Mouse (Mus musculus): ENCODE data around the gene Ankrd39.

The Ankrd39 gene

DNA sequence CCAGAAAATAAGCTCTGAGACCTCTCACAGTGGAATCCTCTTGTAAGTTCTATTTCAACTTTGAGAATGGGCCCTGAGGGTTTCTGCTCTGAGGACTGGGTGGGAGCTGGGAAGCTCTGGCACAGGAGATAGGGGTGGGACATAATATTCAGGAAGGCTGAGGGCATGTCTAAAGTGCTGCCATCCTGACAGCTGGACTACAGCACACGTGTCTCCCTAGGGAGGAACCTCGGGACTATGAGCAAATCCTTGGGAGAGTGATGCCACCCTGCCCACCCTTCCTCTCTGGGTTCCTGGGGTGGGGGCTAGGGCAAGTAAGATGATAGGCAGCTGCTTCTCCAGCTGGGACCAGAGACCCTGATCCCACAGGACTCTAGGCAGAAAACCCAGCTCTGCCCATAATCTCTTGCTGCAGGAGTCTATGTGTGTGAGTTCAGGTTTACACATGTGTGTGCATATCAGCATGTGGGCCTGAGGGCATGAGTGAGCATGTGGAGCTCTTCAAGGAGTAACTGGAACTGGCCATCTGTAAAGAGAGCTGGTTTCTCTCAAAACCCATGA lies 25.0 kb upstream of the Ankrd39 start:
- no peak for DNase-seq

DNA sequence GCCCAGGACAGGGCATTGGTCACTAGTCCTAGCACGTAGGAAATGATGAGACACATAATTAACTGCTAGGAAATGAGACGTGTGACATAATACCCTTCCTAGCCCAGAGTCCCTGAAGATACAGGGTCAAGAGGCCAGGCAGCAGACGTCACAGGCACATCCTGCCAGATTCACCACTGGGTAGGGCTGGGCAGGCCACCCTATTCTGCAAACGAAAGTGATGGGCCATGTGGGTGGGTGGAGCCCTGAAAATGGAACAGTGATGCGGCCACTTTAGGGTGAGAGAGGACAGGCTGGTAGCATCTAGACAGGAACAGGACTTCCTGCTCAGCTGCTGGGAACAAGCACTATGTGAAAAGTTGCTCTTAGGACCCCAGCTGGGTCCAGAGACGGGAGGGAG lies 24.4 kb upstream of the Ankrd39 start:
- DNase-seq: peak; percentile 82 to 88

DNA sequence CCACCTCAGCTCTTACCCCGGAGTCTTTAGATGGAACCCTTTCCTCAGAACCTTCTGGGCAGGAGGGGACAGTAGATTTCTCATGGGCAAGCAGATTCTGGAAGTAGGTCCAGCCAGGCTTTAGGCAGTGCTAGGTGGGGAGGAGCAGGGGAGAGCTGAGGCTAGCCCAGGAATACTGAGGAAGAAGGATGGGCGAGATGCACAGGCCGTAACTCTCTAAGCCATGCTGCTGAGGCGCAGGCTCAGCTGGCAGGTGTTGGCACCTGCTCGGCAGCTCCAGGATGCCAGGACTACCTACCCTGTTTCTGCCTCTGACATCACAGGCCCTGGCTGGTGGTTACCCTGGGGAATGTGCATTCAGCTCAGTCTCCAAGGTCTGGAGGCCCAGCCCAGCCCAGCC lies 23.1 kb upstream of the Ankrd39 start:
- no peak for DNase-seq

DNA sequence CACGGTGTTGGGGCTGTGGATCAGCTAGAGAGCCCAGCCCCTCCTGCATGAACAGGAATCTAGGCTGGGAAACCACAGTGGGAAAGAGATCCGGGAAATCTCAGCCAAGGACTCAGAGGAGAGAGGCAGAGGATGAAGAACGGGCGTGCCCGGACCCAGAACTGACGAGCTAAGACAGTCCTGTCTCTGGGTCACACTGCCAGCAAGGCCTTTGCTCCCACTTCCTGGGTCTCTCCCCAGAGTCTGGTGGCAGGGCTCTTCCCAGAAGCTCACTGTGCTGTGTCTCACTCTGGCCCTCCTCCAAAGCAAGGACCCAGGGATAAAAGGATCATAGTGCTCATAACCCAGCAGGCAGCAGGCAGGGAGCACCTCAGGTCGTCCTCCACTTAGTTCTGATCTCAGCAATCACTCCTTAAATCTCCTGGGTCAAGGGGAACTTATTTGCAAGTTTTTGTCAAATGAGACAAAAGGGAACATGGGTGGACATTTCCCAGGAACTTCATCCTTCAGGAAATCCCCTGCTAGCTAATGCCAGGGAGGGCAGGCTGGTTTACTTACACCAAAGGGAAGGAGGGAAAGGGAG lies 22.5 kb upstream of the Ankrd39 start:
- DNase-seq: no peak

DNA sequence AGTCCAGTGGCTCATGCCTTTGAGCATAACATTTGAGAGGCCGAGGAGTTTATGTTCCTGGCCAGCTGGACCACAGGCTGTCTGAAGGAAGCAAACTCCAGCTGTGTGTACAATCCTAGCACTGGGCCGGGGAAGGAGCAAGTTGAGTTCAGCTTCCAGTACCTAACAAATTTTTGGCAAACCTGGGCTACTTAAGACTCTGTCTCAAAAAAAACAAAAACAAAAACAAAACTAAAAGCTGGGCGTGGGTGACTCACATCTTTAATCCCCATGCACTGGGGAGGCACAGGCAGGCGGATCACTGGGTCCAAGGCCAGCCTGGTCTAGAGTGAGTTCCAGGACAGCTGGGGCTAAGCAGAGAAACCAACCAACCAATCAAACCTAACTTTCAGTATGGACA lies 21.5 kb upstream of the Ankrd39 start:
- DNase-seq: no peak

DNA sequence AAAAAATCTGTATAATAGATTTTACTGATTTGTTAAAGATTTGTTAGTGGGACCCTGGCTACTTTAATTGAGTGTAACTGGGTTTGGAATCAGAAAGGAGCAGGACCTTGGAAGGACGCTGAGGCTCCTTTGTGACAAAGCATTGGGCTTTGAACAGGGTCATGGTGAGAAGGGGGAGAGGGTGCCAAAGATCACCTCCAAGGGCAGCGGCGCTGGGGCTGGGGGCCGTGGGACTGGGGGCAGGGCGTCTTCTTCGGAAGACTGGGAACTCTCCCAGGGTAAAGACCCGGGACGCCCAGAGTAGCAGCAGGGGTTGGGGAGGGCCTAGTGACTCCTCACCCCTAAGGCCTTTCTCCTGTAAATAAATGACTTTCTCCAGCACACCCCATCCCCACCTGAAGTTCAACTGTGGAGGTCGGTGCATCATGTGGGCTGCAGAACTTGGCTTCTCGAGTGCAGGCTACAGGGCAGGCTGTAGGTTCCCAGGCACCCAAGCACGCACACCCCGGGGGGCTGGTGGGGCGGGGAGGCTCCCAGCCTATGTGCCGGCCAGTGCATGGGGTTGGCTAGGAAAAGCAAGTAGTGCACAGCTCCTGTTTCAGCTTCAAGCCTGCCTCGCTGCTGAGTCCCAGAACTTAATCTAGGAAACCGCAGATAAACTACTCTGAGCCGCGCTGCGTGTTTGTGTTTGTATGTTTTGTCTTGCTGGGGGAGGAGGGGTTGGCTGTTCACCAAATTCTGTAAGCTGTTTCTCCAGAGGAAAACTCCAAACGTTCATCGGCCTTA lies 20.8 kb upstream of the Ankrd39 start:
- no peak for DNase-seq

DNA sequence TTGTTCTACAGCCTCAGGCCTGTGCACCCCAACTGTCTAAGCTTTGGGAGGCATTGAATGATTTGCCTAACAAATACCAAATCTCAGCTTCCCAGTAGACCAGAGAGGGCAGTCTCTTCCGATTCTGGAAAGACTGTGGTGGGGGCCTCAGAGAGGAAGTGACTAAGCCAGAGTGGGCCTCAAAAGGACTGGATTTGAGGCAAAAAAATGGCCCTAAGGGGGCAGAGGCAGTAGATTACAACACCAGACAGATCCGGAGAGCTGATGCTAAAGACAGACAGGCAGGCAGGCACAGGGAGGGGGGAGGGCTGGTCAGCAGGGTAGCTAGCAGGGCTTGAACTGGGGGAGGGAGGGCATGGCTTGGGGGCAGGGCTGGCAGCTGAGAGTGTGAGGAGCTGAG lies 19.2 kb upstream of the Ankrd39 start:
- DNase-seq: no peak

DNA sequence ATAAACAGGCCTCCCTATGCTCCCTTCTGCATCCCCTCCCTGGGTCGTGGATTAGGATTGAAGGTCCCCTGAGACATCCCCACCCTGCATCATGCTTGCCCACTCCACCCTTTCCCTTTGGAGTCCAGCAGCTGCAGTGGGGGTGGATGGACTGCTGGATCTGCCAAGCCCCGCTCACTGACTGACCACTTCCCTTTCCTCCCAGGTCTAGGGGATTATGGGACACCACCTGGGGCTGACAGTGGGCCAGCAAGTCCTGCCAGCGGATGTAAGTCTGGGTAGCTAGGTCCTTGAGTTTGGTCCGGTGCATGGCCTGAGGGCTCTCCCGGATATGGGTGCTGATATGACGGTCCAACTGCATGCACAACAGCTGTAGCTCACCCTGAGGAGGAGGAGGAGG lies 16.9 kb upstream of the Ankrd39 start:
- DNase-seq: no peak

DNA sequence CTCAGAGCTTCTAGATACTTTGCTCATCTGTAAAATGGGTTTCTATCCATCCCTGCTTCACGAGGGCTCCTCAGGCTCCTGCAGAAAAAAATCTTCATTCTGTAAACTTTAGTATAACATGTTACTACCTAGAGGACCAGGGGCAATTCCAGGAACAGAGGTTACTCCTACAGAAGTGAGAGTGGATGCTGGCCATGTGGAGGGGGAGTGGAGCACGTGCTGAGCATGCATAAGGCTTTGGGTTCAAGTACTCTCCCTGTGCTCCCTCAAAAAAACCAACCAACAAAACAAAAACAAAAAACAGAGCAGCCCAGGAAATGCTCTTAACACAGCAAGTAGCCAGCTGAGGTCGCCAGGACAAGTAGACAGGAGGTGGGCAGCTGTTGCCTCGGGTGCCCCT lies 16.4 kb upstream of the Ankrd39 start:
- DNase-seq: no peak

DNA sequence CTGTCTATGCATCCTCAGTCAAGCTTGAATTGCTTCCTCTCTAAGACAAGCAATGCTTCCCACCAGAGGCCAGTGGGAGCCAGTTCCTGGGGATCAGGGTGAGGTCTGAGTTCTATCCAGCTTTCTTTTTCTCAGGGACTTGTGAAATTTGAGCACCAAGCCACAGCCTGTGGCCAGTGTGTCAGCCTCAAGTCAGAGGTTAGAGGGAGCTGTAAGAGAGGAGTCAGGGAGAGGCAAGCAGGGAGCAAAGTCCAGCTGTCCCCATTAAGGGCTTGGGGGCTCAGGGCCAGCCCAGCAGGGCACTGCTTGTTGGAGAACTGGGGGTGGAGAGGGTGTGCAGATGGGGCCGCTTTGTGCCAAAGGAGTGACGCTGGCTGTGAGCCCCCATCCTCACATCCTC lies 16.0 kb upstream of the Ankrd39 start:
- DNase-seq: peak in 1 of 2 experiments; percentile 17

DNA sequence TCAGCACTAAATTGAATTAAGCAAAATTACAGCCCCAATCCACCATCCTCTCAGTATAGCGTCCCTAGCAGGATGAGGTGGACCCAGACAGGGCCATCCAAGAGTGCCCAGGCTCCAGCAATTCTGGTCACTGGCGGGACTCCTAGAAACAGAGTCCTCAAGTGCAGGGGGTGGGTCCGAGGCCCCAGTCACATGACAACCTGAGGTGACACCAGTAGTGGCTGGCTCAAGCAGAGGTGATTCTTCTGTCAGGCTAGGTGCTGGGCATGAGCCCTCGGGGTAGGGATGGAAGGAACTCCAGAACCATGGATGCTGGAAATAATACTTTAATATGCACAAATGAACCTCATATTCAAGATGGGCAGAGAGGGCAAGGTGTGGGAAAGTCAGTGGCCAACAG lies 15.1 kb upstream of the Ankrd39 start:
- no peak for DNase-seq

DNA sequence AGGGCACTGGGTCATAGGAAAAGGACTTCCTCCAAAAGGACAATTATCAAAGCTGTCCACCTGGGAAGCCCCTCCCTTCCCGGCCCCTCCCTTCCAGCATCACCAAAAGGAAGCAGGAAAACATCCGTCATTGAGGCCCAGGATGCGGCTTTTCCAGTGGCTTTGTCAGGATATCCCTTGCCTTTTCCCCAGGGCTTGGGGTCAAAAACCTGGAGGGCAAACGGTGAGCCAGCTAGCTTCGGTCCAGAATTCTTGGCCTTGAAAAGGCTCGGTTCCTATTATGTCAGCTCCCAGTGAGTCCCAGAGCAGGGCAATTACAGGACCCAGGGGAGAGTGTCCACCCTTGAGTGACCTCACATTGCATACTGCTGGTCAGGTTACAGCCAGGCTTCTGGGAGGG lies 13.7 kb upstream of the Ankrd39 start:
- DNase-seq: peak in 1 of 2 experiments; percentile 34

DNA sequence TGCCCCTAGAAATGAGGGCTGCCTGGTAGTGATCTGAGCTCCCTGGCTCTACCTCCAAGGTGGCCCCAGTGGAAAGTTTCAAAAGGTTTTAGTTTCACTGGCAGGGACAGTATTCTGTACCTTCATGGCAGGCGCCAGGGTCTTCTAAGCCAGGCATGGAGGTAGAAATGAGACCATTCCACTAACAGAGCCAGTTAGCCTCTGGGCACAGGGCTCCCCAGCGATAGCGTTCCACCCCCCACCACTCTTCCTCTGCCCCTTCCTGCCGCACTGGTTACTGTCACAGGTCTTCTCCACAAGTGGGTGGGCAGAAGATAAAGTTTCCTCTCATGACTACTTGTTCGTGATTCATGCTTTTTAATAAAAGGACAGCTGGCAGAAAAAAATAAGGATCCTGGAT lies 12.6 kb upstream of the Ankrd39 start:
- no peak for DNase-seq

DNA sequence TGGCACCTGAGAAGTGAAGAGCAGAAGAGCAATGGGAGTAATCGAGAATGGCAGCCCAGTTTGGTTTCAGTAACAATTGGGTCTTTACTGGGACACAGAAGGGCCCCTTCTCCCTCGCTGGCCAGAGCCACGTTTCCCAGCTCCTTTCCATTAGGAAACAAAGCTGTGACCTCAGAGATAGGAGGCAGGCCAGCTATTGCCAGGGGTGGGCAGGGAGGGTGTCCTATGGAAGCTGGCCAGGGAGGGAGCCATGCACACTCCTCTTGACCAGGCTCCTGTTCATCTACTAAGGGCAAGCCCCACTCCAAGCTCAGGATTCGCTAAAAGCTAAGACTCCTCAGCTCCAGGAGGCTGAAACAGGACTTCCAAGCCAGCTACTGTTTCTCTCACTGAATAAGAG lies 12.0 kb upstream of the Ankrd39 start:
- DNase-seq: peak in 1 of 2 experiments; percentile 29

DNA sequence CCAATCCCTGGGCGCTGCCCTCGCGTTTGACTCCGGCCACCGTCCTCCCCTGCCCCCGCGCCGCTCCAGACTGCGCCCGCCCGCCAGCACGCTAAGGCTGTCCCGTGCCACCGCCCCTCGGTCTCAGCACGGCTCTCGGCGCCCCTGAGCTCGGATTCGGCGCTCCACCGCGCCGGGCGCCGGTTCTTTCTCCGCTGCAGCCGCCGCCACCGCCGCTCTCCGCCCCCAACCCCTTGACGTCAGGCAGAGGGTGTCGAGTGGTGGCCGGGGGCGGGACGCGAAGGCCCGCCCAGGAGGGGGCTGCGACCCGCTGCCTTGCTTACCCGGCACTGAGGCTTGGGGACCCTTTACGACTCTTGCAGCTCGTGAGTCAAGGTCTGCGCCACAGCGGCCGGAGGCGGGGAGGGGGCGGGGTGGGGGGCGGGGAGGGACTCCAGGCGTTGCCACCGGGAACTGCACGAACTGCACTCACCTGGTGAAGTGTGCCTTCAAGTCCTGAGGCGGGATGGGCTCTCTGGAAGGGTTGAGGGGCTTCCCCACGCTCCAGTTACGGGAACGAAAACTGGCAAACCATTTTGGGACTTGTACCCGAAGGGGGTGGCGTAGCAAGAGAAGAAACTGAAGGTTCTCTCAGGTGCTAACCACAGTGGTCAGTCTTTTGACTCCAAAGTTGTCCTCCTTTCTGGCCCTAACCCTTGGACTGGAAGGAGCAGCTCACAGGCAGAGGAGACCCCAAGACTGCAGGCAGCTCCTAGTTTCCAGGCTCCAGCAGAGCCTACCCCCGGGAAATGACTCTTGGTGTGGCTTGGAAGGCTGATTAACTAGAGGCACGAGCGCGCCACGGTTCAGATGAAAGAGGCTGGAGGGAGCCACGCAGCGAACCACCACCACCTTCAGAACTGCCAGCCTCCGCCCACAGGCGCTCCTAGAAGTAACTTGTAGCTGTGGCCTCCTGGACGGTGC lies 11.1 kb upstream of the Ankrd39 start, which contains the start of gene Sema4c:
TSS of gene Sema4c (minus strand) at position 319 of the 963 bp plus-strand sequence.
- DNase-seq: peak; percentile 75 to 78

DNA sequence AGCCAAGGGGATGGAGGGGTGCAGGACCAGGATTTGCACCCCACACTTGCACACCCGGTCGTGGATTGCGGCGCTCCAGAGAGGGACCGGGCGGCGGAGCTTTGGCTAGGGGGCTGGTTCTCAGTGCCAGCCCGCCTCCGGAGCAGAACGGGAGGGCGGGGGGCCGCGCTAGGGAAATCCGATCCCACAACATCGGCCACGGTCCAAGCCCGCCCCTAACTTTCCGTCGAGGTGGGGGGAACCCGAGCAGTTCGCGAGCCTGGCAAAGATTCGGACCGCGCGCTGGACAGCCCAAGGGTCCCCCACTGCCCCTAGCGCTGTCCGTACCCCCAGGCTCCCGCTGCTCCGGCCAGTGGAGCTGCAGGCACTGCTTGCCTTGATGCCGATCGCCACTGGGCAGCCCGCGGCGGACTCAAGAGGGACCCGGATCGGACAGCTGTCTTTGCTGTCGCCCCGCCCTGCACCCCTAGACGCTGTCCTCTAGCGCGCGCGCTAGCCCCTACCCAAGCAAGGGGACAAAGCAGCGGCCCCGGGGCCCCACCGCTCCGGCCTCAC lies 10.3 kb upstream of the Ankrd39 start:
- peak; percentile 87 to 89 for DNase-seq

DNA sequence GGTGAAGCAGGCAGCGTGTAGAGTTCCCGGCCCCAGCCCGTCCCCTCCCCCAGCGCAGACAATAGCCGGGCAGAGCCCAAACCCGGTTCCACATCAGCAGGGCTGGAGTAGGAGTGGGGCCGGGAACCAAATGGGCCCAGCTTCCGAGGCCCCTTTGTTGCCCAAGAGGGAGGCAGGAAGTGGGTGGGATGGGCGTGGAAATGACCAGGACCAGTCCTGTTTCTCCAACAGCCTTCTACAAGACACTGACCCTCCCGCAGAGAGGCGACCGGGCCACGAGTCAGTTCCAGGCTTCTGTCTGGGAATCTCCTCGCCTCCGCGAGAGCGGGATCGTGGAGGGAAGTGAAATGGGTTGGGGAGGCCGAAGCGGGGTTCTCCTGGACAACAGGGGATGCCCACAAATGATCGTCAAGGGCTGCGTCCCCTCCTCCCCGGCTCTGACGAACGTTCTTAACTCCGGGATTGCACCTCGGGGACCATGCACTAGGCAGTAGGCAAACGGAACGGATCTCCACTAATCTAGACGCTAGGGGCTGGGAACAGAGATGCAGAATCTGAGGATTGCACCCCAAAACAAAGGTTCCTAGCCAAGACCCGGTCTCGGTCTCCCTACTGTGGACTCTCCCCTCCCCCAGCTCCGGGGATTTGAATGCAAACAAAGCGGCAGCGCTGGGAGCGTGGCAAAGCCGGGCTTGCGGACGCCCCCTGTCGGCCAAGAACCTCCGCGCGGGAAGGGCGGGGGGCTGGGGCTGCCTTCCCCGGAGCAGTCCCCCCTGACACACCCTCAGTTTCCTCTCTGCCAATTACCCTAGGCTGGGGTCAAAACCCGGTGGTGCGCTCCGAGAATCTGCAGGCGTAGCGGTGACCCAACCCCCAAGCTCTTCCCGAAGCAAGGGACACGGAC lies 9.6 kb upstream of the Ankrd39 start:
- DNase-seq: peak; percentile 91 to 95

DNA sequence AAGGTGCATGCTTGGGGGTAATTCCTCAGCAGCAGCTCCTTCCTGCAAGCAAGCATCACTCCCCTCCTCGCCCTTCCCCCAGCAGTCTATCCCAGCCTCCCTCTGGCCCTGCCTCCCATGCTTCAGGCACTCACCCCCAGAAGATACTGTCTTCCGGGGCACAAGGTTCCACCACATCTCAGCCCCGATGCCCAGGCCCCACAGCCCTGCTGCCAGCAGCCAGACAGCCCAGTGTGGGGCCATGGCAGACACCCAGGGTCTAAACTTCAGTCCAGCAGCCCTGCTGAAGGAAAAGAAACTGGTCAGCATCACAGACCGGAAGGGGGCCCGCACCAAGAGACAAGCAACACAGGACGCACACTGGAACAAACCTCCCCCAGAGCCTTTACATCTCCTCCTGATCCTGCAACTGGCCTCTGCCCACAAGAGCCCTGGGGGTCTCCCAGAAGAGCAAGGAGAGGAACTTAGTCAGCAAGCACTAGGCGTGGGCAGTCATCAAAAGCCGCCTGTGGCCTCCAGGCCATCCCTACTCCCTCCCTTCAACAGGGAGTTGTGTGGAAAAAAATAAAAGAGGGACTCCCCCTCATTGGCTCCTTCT lies 8.7 kb upstream of the Ankrd39 start:
- peak in 1 of 2 experiments; percentile 19 for DNase-seq

DNA sequence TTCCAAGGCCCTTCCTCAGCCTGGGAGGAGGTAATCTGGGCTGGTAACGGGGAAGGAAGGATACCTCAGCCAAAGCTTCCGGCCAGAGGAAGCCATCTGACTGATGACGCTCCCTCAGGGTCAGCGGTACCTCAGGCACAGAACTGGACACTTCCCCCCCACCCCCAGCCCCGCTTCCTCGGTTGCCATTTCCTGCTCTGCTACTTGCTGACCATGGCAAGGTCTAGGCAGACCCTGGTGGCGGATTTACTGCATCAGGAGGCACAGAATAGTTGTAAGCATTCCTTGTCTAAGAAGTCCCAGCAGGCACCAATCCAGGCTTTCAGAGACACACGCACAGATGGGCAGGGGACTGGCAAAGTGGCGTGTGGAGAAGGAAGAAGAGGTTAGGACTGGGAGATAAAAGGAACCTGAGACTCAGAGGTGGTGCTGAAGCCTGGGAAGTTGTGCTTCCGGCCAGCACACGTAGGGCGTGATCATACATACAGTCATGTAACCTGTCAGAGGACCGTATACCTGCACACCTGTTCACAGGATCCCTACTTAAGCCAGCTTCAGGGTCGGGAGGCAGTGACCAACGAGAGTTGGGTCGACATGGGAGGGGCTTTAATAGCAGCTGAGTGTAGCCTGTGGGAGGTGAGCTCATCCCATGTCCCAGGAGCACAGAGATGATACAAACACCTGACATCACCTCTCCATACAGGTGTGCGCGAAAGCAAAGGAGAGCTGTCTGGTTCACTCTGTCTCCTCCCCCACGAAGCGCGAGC lies 7.6 kb upstream of the Ankrd39 start:
- DNase-seq: peak in 1 of 2 experiments; percentile 41

DNA sequence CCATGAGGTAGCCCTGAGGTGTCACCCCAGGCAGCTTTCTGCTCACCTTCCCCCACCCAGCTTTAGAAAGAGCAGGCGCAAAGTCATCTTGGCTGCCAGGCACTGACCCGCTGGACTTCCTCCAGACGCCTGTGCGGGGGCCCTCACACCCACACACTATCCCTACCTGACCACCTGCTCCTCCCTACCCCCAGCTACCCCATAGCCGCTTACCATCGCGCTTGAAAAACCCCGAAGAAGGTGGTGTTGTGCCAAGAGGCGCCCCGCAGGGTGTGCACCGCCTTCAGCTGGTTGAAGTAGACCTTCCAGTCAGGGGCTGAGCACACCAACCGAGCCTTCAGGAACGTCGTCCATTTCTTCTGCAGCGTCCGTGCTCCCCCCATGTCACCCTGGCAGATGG lies 5.3 kb upstream of the Ankrd39 start:
- DNase-seq: no peak

Measured in lung, adult 18-20 months (tissue).